Mouse (Mus musculus): ENCODE results near the gene Kifc5b.

- TF ChIP-seq CTCF (IDR thresholded peaks at IDR 0.05; ENCODE audit: extremely low read depth, insufficient read depth, insufficient read length, insufficient replicate concordance): no peak
- TF ChIP-seq POLR2A (IDR thresholded peaks at IDR 0.05; ENCODE audit: low read depth, low read length): no peak
These were observed 17.3 kb downstream of the Kifc5b start for GRCm38 (mm10) chr17:26933885-26934827.

Data from spleen, adult 2 months (tissue).